Mouse (Mus musculus): ENCODE data around the gene Zfp653. TPM values are rescaled to one million over a fixed set of nuclear protein-coding genes. Genes with fewer than 3 reads are reported as not detected.

Zfp653 gene
- total RNA-seq, 2 experiments from 2014 or later = 9.7 to 11.8 TPM

GRCm38 (mm10) chr9:22028467-22028866 lies 42.7 kb downstream of the Zfp653 start:
- DNase-seq = no peak

- DNase-seq = no peak
Observed at GRCm38 (mm10) chr9:22024592-22024991, 46.6 kb downstream of the Zfp653 start.

GRCm38 (mm10) chr9:22017208-22017825 lies 53.9 kb downstream of the Zfp653 start:
- DNase-seq = no peak

GRCm38 (mm10) chr9:22016245-22016644 lies 54.9 kb downstream of the Zfp653 start:
- DNase-seq = no peak

- no peak for DNase-seq
Observed at GRCm38 (mm10) chr9:22012731-22013130, 58.4 kb downstream of the Zfp653 start.

GRCm38 (mm10) chr9:22011055-22011454 lies 60.1 kb downstream of the Zfp653 start:
- no peak for DNase-seq

Small RNA genes lying within 50 kb of the gene (microRNA-seq; reads per million reads assigned to microRNA genes)
- gene Mir7084 = not detected

Other genes starting within 250 kb of the Zfp653 start
- 10 to 100 TPM in 1 of 2 experiments, 1 to 10 TPM in 1; 7.6 to 17.9 TPM for gene Angptl8, start 235.9 kb downstream of the Zfp653 start, total RNA-seq (2021)
- gene Dock6, start 218.7 kb downstream of the Zfp653 start, total RNA-seq (2021) = 10 to 100 TPM; 40.1 to 56.3 TPM
- gene Rab3d, start 153.2 kb downstream of the Zfp653 start, total RNA-seq (2021) = 10 to 100 TPM; 37.2 to 45.4 TPM
- 1 to 10 TPM; 5.6 to 8.8 TPM for gene Ccdc159, start 143.9 kb downstream of the Zfp653 start, total RNA-seq (2021)
- gene Tmem205, start 143.8 kb downstream of the Zfp653 start, total RNA-seq (2021) = 100 to 1,000 TPM; 182 to 187 TPM
- gene Plppr2, start 134.3 kb downstream of the Zfp653 start, total RNA-seq (2021) = 10 to 100 TPM; 21.9 to 22.3 TPM
- 10 to 100 TPM; 11.9 to 15.1 TPM for gene Swsap1, start 115.6 kb downstream of the Zfp653 start, total RNA-seq (2021)
- 1 to 10 TPM; 7.0 to 9.1 TPM for gene Epor, start 107.9 kb downstream of the Zfp653 start, total RNA-seq (2021)
- 10 to 100 TPM; 16.2 to 23.0 TPM for gene Rgl3, start 81.9 kb downstream of the Zfp653 start, total RNA-seq (2021)
- under 1 TPM; 0.39 to 1.00 TPM for gene Ccdc151, start 68.7 kb downstream of the Zfp653 start, total RNA-seq (2021)
- 100 to 1,000 TPM; 116 to 119 TPM for gene Prkcsh, start 68.6 kb downstream of the Zfp653 start, total RNA-seq (2021)
- gene Elavl3, start 19.4 kb downstream of the Zfp653 start, total RNA-seq (2021) = 1 to 10 TPM; 1.8 to 4.6 TPM
- not detected for gene Gm49318, start 117 bp downstream of the Zfp653 start, total RNA-seq (2021)
- 10 to 100 TPM; 70.8 to 78.5 TPM for gene Ecsit, start 14.1 kb upstream of the Zfp653 start, total RNA-seq (2021)
- gene Cnn1, start 27.8 kb upstream of the Zfp653 start, total RNA-seq (2021) = 10 to 100 TPM in 1 of 2 experiments, 1 to 10 TPM in 1; 1.4 to 12.9 TPM
- 10 to 100 TPM; 80.6 to 88.5 TPM for gene Elof1, start 45.8 kb upstream of the Zfp653 start, total RNA-seq (2021)
- 10 to 100 TPM; 28.0 to 74.3 TPM for gene Acp5, start 64.3 kb upstream of the Zfp653 start, total RNA-seq (2021)
- gene Pigyl, start 85.5 kb upstream of the Zfp653 start, total RNA-seq (2021) = 10 to 100 TPM; 46.4 to 54.9 TPM
- gene Zfp872, start 116.7 kb upstream of the Zfp653 start, total RNA-seq (2021) = 1 to 10 TPM in 1 of 2 experiments, under 1 TPM in 1; 0.78 to 1.7 TPM
- gene Zfp809, start 154.3 kb upstream of the Zfp653 start, total RNA-seq (2021) = 10 to 100 TPM; 30.4 to 37.4 TPM
- 1 to 10 TPM in 1 of 2 experiments, under 1 TPM in 1; 0.90 to 1.3 TPM for gene Zfp599, start 188.5 kb upstream of the Zfp653 start, total RNA-seq (2021)
- gene Zfp810, start 236.3 kb upstream of the Zfp653 start, total RNA-seq (2021) = 10 to 100 TPM in 1 of 2 experiments, 1 to 10 TPM in 1; 9.2 to 12.4 TPM

All from adrenal gland, postnatal 10 days (tissue).